Mouse (Mus musculus) left cerebral cortex, postnatal 25 days (tissue): ENCODE measurements around the gene Krr1. TPM values are rescaled to one million over a fixed set of nuclear protein-coding genes. Genes with fewer than 3 reads are reported as not detected.

Experiments
- total RNA-seq, 2 experiments: library from RNA; stranded (reverse); gene quantifications; 2 replicates each; pipeline ENCODE4 v1.2.3; 2021

Krr1 gene
- total RNA-seq, 2 experiments from 2014 or later, result 32.6 to 39.8 TPM

Other genes with a start within 250 kb of the Krr1 start
- 1 to 10 TPM in 1 of 2 experiments, under 1 TPM in 1; 0.78 to 1.6 TPM for gene Glipr1, start 30.0 kb downstream of the Krr1 start, total RNA-seq
- not detected for gene Glipr1l1, start 87.5 kb downstream of the Krr1 start, total RNA-seq
- gene Glipr1l2, start 110.7 kb downstream of the Krr1 start, total RNA-seq, result not detected
- not detected for gene Glipr1l3, start 187.7 kb downstream of the Krr1 start, total RNA-seq
- gene Caps2, start 191.0 kb downstream of the Krr1 start, total RNA-seq, result under 1 TPM; 0.21 to 0.23 TPM